In genomic region chrX:52340251-52340650, GRCm38 (mm10) we compare ENCODE assay signal across 27 mouse cellular contexts.
DNase-seq lines count a peak whose midpoint lies in the region; ATAC-seq and TF ChIP-seq lines count a peak whose summit lies in the region.
"Had no signal": no experiment of that assay in that cellular context is flagged by ENCODE, and none has a peak within 500 bp of the region (broad histone marks: within the 10 kb centered on the region; RNA-seq: fewer than 3 reads in every experiment).

No protein-coding gene starts in this region.

- peaks cover 31% of the 10 kb centered on the region for H3K4me1 ChIP-seq in forebrain, embryonic 10.5 days
- H3K4me1 ChIP-seq in forebrain, embryonic 11.5 days (replicated peaks; ENCODE audit: control insufficient read depth, insufficient read depth, low read length): no peaks in the 10 kb centered on the region
- H3K4me1 ChIP-seq in midbrain, postnatal 0 days (ENCODE audit: insufficient read depth, low read length): no peaks in the 10 kb centered on the region
- H3K4me1 ChIP-seq in midbrain, embryonic 10.5 days: peaks cover 16% of the 10 kb centered on the region
- H3K4me1 ChIP-seq in kidney, embryonic 14.5 days (ENCODE audit: control insufficient read depth, insufficient read depth, low read length): no peaks in the 10 kb centered on the region
- H3K4me1 ChIP-seq: embryonic facial prominence, embryonic 12.5 days; forebrain, embryonic 15.5 days; heart, embryonic 12.5 days; heart, embryonic 15.5 days; hindbrain, embryonic 13.5 days had no signal

- peaks cover 25% of the 10 kb centered on the region for H3K27me3 ChIP-seq in forebrain, embryonic 10.5 days (ENCODE audit: poor library complexity, severe bottlenecking)
- no peaks in the 10 kb centered on the region for H3K27me3 ChIP-seq in forebrain, embryonic 11.5 days (ENCODE audit: control insufficient read depth, insufficient read depth, low read length)
- H3K27me3 ChIP-seq in midbrain, postnatal 0 days (ENCODE audit: insufficient read depth, low read length): no peaks in the 10 kb centered on the region
- H3K27me3 ChIP-seq in midbrain, embryonic 10.5 days (ENCODE audit: low read depth, poor library complexity, severe bottlenecking): peaks cover 8% of the 10 kb centered on the region; the same call in 1 of the 2 replicates
- H3K27me3 ChIP-seq in kidney, embryonic 14.5 days (ENCODE audit: control insufficient read depth, insufficient read depth, low read length): no peaks in the 10 kb centered on the region
- H3K27me3 ChIP-seq: CH12.LX; embryonic facial prominence, embryonic 12.5 days; forebrain, embryonic 12.5 days; forebrain, embryonic 15.5 days; heart, embryonic 12.5 days; heart, embryonic 15.5 days; hindbrain, embryonic 13.5 days had no signal

- no peak for DNase-seq in forebrain, embryonic 10.5 days (ENCODE audit: extremely low spot score, low spot score)
- no peak for DNase-seq in forebrain, embryonic 11.5 days (ENCODE audit: low spot score)
- peak; percentile 2 for DNase-seq in midbrain, postnatal 0 days (ENCODE audit: low spot score)
- DNase-seq in midbrain, embryonic 10.5 days (ENCODE audit: low spot score): no peak
- DNase-seq in retina, postnatal 1 day: peak; percentile 81
- DNase-seq: adrenal gland, adult 2 months; adrenal gland, postnatal 14 days; B cell, adult 2 months; cerebellum, adult 18-20 months; cerebellum, adult 9-10 months; cerebellum, postnatal 14 days; gastrocnemius, postnatal 25 days; heart, adult 18-20 months; heart, postnatal 10 days; heart, postnatal 36 days; kidney, adult 11 months had no signal

- no peaks in the 10 kb centered on the region for H3K36me3 ChIP-seq in forebrain, embryonic 10.5 days (replicated peaks)
- no peaks in the 10 kb centered on the region for H3K36me3 ChIP-seq in forebrain, embryonic 11.5 days (ENCODE audit: control insufficient read depth, insufficient read depth, low read length)
- no peaks in the 10 kb centered on the region for H3K36me3 ChIP-seq in midbrain, postnatal 0 days (ENCODE audit: insufficient read depth, low read length)
- H3K36me3 ChIP-seq in midbrain, embryonic 10.5 days: no peaks in the 10 kb centered on the region
- H3K36me3 ChIP-seq in kidney, embryonic 14.5 days (ENCODE audit: control insufficient read depth, insufficient read depth, low read length): no peaks in the 10 kb centered on the region
- H3K36me3 ChIP-seq: embryonic facial prominence, embryonic 12.5 days; forebrain, embryonic 12.5 days; forebrain, embryonic 15.5 days; G1E; heart, embryonic 12.5 days; heart, embryonic 15.5 days; hindbrain, embryonic 10.5 days; hindbrain, embryonic 13.5 days had no signal

- TF ChIP-seq CTCF in midbrain, postnatal 0 days (IDR thresholded peaks at IDR 0.05): no peak

- peak overlapping the region; percentile 51; the same call in 1 of the 2 replicates for H3K27ac ChIP-seq in forebrain, embryonic 10.5 days
- no peak overlapping the region for H3K27ac ChIP-seq in forebrain, embryonic 11.5 days (ENCODE audit: low read depth, low read length)
- no peak overlapping the region for H3K27ac ChIP-seq in midbrain, postnatal 0 days (ENCODE audit: low read depth, low read length)
- no peak overlapping the region for H3K27ac ChIP-seq in midbrain, embryonic 10.5 days (replicated peaks)
- H3K27ac ChIP-seq in kidney, embryonic 14.5 days (ENCODE audit: low read depth, low read length): no peak overlapping the region
- H3K27ac ChIP-seq: embryonic facial prominence, embryonic 12.5 days; forebrain, embryonic 12.5 days; forebrain, embryonic 15.5 days; heart, embryonic 15.5 days; hindbrain, embryonic 10.5 days; hindbrain, embryonic 13.5 days had no signal

- no peak overlapping the region for H3K4me2 ChIP-seq in forebrain, embryonic 11.5 days (ENCODE audit: low read depth, low read length, severe bottlenecking)
- H3K4me2 ChIP-seq in midbrain, postnatal 0 days (ENCODE audit: low read depth, low read length, poor library complexity, severe bottlenecking): no peak overlapping the region
- H3K4me2 ChIP-seq in kidney, embryonic 14.5 days (replicated peaks; ENCODE audit: low read depth, low read length): no peak overlapping the region
- H3K4me2 ChIP-seq: embryonic facial prominence, embryonic 12.5 days; forebrain, embryonic 12.5 days; forebrain, embryonic 15.5 days; heart, embryonic 12.5 days; heart, embryonic 15.5 days; hindbrain, embryonic 13.5 days had no signal

- ATAC-seq in forebrain, embryonic 11.5 days (replicated peaks; ENCODE audit: low FRiP score): no peak
- no peak for ATAC-seq in midbrain, postnatal 0 days (ENCODE audit: low FRiP score)
- ATAC-seq in kidney, embryonic 14.5 days (ENCODE audit: low FRiP score, low TSS enrichment): no peak
- ATAC-seq: forebrain, embryonic 15.5 days; Patski had no signal

- no peaks in the 10 kb centered on the region for H3K9me3 ChIP-seq in forebrain, embryonic 10.5 days
- no peaks in the 10 kb centered on the region for H3K9me3 ChIP-seq in forebrain, embryonic 11.5 days (ENCODE audit: control insufficient read depth, low read length)
- no peaks in the 10 kb centered on the region for H3K9me3 ChIP-seq in midbrain, postnatal 0 days (ENCODE audit: low read length)
- H3K9me3 ChIP-seq in midbrain, embryonic 10.5 days (replicated peaks): no peaks in the 10 kb centered on the region
- H3K9me3 ChIP-seq in kidney, embryonic 14.5 days (ENCODE audit: control insufficient read depth, low read length): no peaks in the 10 kb centered on the region
- H3K9me3 ChIP-seq: embryonic facial prominence, embryonic 12.5 days; forebrain, embryonic 12.5 days; forebrain, embryonic 15.5 days; G1E; heart, embryonic 12.5 days; heart, embryonic 15.5 days; hindbrain, embryonic 10.5 days; hindbrain, embryonic 13.5 days had no signal

- H3K9ac ChIP-seq in forebrain, embryonic 11.5 days (ENCODE audit: low read length): no peak overlapping the region
- H3K9ac ChIP-seq in midbrain, postnatal 0 days (replicated peaks; ENCODE audit: low read length, poor library complexity, severe bottlenecking): no peak overlapping the region
- no peak overlapping the region for H3K9ac ChIP-seq in kidney, embryonic 14.5 days (ENCODE audit: low read depth, low read length)
- H3K9ac ChIP-seq: embryonic facial prominence, embryonic 12.5 days; forebrain, embryonic 12.5 days; forebrain, embryonic 15.5 days; heart, embryonic 12.5 days; heart, embryonic 15.5 days; hindbrain, embryonic 13.5 days had no signal

- 35% methylated on average over 3 of the region's 3 CpGs for WGBS in forebrain, embryonic 10.5 days
- WGBS in forebrain, embryonic 11.5 days: 22% methylated on average over 3 of the region's 3 CpGs
- 39% methylated on average over 3 of the region's 3 CpGs for WGBS in midbrain, postnatal 0 days
- WGBS in midbrain, embryonic 10.5 days: 60% methylated on average over 3 of the region's 3 CpGs
- WGBS in kidney, embryonic 14.5 days: 75% methylated on average over 3 of the region's 3 CpGs

- no peak overlapping the region for H3K4me3 ChIP-seq in forebrain, embryonic 10.5 days
- H3K4me3 ChIP-seq in forebrain, embryonic 11.5 days (ENCODE audit: low read depth, low read length): no peak overlapping the region
- H3K4me3 ChIP-seq in midbrain, postnatal 0 days (ENCODE audit: low read depth, low read length): no peak overlapping the region
- no peak overlapping the region for H3K4me3 ChIP-seq in midbrain, embryonic 10.5 days
- H3K4me3 ChIP-seq in kidney, embryonic 14.5 days (ENCODE audit: low read length): no peak overlapping the region
- H3K4me3 ChIP-seq: embryonic facial prominence, embryonic 12.5 days; forebrain, embryonic 12.5 days; forebrain, embryonic 15.5 days; heart, embryonic 12.5 days; heart, embryonic 15.5 days; hindbrain, embryonic 10.5 days; hindbrain, embryonic 13.5 days had no signal

Comparison
In these comparisons a context has a peak if more than half of its experiments do, and no peak if none do; other contexts are left out.
1. DNase-seq: peak in midbrain, postnatal 0 days (single experiment) and retina, postnatal 1 day (single experiment); none in forebrain, embryonic 10.5 days (single experiment), forebrain, embryonic 11.5 days (single experiment) and midbrain, embryonic 10.5 days (single experiment).